Mouse (Mus musculus): ENCODE results near the gene Sdk2. TPM values are rescaled to one million over a fixed set of nuclear protein-coding genes. Genes with fewer than 3 reads are reported as not detected.
A peak's percentile ranks its signal among the peaks of the same experiment; 100 is the strongest.

The Sdk2 gene
- polyA plus RNA-seq, 1 experiment = 6.7 TPM

- DNase-seq (ENCODE audit: low read depth) = no peak
- no peak for TF ChIP-seq POLR2A (IDR thresholded peaks at IDR 0.05; ENCODE audit: borderline replicate concordance, extremely low read depth, insufficient read depth, insufficient read length, poor library complexity, severe bottlenecking)
- no peak for TF ChIP-seq CTCF (IDR thresholded peaks at IDR 0.05; ENCODE audit: borderline replicate concordance, extremely low read depth, insufficient read depth, insufficient read length)
Measured at GRCm38 (mm10) chr11:113965214-113965613, 101.6 kb downstream of the Sdk2 start.

DNA sequence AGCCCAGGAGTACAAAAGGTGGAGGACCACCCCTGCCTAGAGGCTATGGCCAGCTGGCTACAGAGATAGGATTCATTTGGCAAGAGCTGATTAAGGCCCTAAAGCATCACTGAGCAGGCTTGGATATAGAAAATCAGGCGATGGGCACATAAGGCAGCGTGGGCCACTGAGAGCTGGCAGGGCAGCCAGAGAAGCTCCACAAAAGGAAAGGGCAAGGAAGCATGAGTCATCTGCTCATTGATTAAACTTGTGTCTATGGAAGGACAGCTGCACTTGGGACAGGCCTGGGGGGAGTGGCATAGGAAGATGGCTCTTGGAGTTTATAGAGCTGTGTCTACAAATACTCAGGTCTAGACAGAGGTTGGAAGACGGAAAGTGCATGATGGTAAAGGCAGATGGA is 104.1 kb downstream of the Sdk2 start:
- no peak for DNase-seq (ENCODE audit: low read depth)
- no peak for TF ChIP-seq POLR2A (IDR thresholded peaks at IDR 0.05; ENCODE audit: borderline replicate concordance, extremely low read depth, insufficient read depth, insufficient read length, poor library complexity, severe bottlenecking)
- no peak for TF ChIP-seq CTCF (IDR thresholded peaks at IDR 0.05; ENCODE audit: borderline replicate concordance, extremely low read depth, insufficient read depth, insufficient read length)

DNA sequence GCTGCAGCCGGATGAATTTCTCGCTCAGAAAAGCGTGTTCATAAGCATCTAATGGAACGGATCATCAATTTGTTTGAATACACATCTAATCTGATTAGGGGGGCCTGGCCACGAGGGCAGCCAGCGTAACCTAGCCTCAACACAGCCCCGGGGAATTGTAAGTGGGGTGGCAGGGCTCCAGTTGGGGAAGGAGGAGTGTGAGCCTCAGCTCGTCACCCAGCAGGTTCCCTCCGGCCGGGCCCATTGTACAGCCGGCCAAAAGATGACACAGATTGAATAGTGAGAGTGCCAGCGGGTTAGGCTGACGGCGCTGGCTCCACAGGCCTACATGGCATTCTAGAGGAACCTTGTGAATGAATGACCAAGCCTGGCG is 115.2 kb downstream of the Sdk2 start:
- peak; percentile 79 for DNase-seq (ENCODE audit: low read depth)
- no peak for TF ChIP-seq POLR2A (IDR thresholded peaks at IDR 0.05; ENCODE audit: borderline replicate concordance, extremely low read depth, insufficient read depth, insufficient read length, poor library complexity, severe bottlenecking)
- TF ChIP-seq CTCF (IDR thresholded peaks at IDR 0.05; ENCODE audit: borderline replicate concordance, extremely low read depth, insufficient read depth, insufficient read length) = no peak

DNA sequence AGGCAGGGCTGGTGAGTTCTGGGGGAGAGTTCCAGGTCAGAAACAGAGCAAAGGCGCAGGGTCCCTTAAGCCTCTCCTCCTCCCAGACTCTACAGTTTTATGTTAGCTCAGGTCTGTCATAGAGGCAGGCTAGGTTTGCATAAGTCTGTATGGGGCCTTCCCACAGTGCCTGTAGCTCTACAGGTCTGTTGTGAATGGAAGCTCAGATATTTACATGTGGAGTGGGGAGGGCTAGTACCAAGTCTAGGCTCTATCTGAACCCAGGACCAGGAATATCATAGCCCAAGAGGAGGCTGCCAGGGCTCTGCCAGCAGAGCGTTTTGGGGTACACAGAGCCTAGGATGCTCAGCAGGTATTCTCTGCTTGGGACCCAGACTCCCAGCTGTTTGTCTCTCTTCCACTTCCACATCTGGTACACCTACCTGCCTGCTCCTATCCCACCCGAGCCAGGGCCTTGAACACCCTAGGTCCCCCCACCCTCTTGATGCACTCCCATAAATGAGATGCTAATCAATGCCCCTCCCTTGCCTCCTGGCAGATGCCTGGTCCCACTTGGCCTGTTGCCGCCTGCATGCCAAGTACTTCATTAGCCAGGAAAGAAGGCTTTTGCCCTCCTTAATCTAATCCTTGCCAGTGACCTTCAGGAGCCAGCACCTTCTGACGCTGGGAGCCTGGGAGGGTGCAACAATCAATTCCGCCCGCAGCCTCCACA is 115.8 kb downstream of the Sdk2 start:
- TF ChIP-seq POLR2A (IDR thresholded peaks at IDR 0.05; ENCODE audit: borderline replicate concordance, extremely low read depth, insufficient read depth, insufficient read length, poor library complexity, severe bottlenecking) (no peak), CTCF (IDR thresholded peaks at IDR 0.05; ENCODE audit: borderline replicate concordance, extremely low read depth, insufficient read depth, insufficient read length) (no peak)

DNA sequence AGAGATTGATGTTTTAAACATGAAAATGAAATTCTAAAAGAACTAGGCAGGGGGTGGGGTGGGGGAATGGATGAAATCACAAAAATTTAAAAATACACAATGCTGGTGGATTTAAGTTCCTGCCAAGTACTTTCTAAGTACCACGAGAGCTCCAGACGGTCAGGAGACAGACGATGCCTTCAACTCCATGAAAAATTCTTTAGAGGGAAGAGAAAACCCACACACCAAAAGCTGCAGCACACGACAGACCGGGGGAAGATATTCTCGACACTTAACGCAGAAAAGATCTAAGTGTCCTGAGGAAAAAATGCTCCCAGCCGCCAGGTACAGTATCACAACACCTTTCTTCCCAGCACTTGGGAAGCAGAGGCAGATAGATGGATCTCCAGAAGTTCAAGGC is 118.2 kb downstream of the Sdk2 start:
- no peak for TF ChIP-seq CTCF (IDR thresholded peaks at IDR 0.05; ENCODE audit: borderline replicate concordance, extremely low read depth, insufficient read depth, insufficient read length)
- DNase-seq (ENCODE audit: low read depth) = no peak

More for the DNA sequence above, 115.8 kb downstream of the Sdk2 start:
- DNase-seq (ENCODE audit: low read depth) = peak; percentile 84

GRCm38 (mm10) chr11:113942101-113942735 is 124.6 kb downstream of the Sdk2 start:
- TF ChIP-seq CTCF (IDR thresholded peaks at IDR 0.05; ENCODE audit: borderline replicate concordance, extremely low read depth, insufficient read depth, insufficient read length) = no peak
- TF ChIP-seq POLR2A (IDR thresholded peaks at IDR 0.05; ENCODE audit: borderline replicate concordance, extremely low read depth, insufficient read depth, insufficient read length, poor library complexity, severe bottlenecking) = no peak
- peak; percentile 39 for DNase-seq (ENCODE audit: low read depth)

DNA sequence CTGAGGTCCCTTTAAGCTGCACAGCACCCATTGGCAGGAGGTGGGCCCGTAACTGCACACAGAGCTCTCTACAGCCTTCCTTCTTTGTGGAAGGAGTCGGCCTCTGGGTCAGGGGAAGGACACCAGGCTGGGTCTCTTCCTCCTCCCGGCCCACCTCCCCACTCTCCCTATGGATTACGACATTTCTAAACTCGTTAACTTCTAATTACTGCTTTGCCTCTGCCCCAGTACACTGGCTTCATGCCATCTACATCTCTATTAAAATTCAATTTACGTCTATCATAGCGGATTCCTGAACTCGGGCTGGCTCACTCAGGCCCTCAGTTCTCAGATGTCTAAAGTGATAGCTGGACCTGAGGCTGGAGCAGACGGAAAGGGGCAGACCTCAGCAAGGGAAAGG is 133.2 kb downstream of the Sdk2 start:
- DNase-seq (ENCODE audit: low read depth) = peak; percentile 51
- TF ChIP-seq POLR2A (IDR thresholded peaks at IDR 0.05; ENCODE audit: borderline replicate concordance, extremely low read depth, insufficient read depth, insufficient read length, poor library complexity, severe bottlenecking) (no peak), CTCF (IDR thresholded peaks at IDR 0.05; ENCODE audit: borderline replicate concordance, extremely low read depth, insufficient read depth, insufficient read length) (no peak)

- TF ChIP-seq CTCF (IDR thresholded peaks at IDR 0.05; ENCODE audit: borderline replicate concordance, extremely low read depth, insufficient read depth, insufficient read length) (no peak), POLR2A (IDR thresholded peaks at IDR 0.05; ENCODE audit: borderline replicate concordance, extremely low read depth, insufficient read depth, insufficient read length, poor library complexity, severe bottlenecking) (no peak)
- no peak for DNase-seq (ENCODE audit: low read depth)
Measured at GRCm38 (mm10) chr11:113932909-113933308, 133.9 kb downstream of the Sdk2 start.

DNA sequence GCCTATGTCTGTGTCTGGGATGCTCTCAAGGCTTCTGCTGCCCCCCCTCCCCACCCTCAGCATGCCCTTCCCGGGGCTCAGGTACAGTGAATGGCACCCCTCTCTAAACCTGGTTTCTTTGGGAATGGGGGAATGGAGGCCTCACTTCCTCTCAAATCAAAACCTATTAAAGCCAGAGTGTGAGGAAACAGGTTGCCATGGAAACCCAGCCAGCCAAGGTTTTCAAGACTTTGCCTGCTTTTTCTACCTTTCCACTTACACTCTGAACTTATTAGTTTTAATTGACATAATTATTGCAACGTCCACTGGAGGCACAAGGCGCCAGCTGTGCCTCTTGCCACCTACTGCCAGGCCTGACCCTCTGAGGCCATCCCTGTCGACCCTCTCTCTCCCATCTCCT is 135.1 kb downstream of the Sdk2 start:
- peak; percentile 84 for DNase-seq (ENCODE audit: low read depth)
- TF ChIP-seq CTCF (IDR thresholded peaks at IDR 0.05; ENCODE audit: borderline replicate concordance, extremely low read depth, insufficient read depth, insufficient read length) = no peak
- no peak for TF ChIP-seq POLR2A (IDR thresholded peaks at IDR 0.05; ENCODE audit: borderline replicate concordance, extremely low read depth, insufficient read depth, insufficient read length, poor library complexity, severe bottlenecking)

DNA sequence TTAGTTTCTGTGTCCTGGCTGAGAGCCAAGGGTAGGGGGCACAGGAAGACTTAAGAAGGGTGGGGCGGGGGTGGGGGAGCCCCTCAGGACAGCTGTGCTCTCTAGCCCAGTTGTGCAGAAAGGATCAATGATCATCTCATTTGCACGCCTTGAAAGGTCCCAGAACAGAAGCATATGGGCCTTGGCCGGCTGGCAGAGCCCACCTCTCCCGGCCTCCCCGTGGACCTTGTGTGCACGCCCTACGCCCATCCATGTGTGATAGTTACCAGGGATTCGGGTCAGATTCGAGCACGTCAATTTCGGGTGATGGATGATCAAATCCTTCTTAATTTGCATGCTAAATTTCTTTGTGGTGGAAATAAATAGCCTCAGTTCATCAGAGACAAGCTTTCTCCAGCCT is 136.7 kb downstream of the Sdk2 start:
- no peak for TF ChIP-seq CTCF (IDR thresholded peaks at IDR 0.05; ENCODE audit: borderline replicate concordance, extremely low read depth, insufficient read depth, insufficient read length)
- no peak for TF ChIP-seq POLR2A (IDR thresholded peaks at IDR 0.05; ENCODE audit: borderline replicate concordance, extremely low read depth, insufficient read depth, insufficient read length, poor library complexity, severe bottlenecking)
- DNase-seq (ENCODE audit: low read depth) = no peak

GRCm38 (mm10) chr11:113928831-113929230 is 138.0 kb downstream of the Sdk2 start:
- DNase-seq (ENCODE audit: low read depth) = no peak
- no peak for TF ChIP-seq POLR2A (IDR thresholded peaks at IDR 0.05; ENCODE audit: borderline replicate concordance, extremely low read depth, insufficient read depth, insufficient read length, poor library complexity, severe bottlenecking)
- no peak for TF ChIP-seq CTCF (IDR thresholded peaks at IDR 0.05; ENCODE audit: borderline replicate concordance, extremely low read depth, insufficient read depth, insufficient read length)

- peak; percentile 83 for DNase-seq (ENCODE audit: low read depth)
- TF ChIP-seq POLR2A (IDR thresholded peaks at IDR 0.05; ENCODE audit: borderline replicate concordance, extremely low read depth, insufficient read depth, insufficient read length, poor library complexity, severe bottlenecking) (no peak), CTCF (IDR thresholded peaks at IDR 0.05; ENCODE audit: borderline replicate concordance, extremely low read depth, insufficient read depth, insufficient read length) (no peak)
Measured at GRCm38 (mm10) chr11:113928291-113928690, 138.6 kb downstream of the Sdk2 start.
